Mouse (Mus musculus): Measurements from ENCODE around the gene Nr3c2. TPM values are rescaled to one million over a fixed set of nuclear protein-coding genes. Genes with fewer than 3 reads are reported as not detected.

The Nr3c2 gene
- polyA plus RNA-seq, 1 experiment: 13.0 TPM

GRCm38 (mm10) chr8:77239462-77239861 is 340.2 kb downstream of the Nr3c2 start:
- no peak for TF ChIP-seq POLR2A (IDR thresholded peaks at IDR 0.05; ENCODE audit: extremely low read depth, insufficient read depth, low read length)
- TF ChIP-seq CTCF (IDR thresholded peaks at IDR 0.05; ENCODE audit: extremely low read depth, insufficient read depth, low read length): no peak
- Histone ChIP-seq H3K4me1 (ENCODE audit: control insufficient read depth, insufficient read depth, low read length) (peaks cover 2% of the 10 kb centered on the region), H3K27ac (ENCODE audit: insufficient read depth, low read length) (no peak overlapping the region), H3K4me3 (ENCODE audit: insufficient read depth, low read length) (no peak overlapping the region)

- TF ChIP-seq CTCF (IDR thresholded peaks at IDR 0.05; ENCODE audit: extremely low read depth, insufficient read depth, low read length): no peak
- no peak for TF ChIP-seq POLR2A (IDR thresholded peaks at IDR 0.05; ENCODE audit: extremely low read depth, insufficient read depth, low read length)
- H3K4me1 ChIP-seq (ENCODE audit: control insufficient read depth, insufficient read depth, low read length): peaks cover 2% of the 10 kb centered on the region
- no peak overlapping the region for H3K4me3 ChIP-seq (ENCODE audit: insufficient read depth, low read length)
- H3K27ac ChIP-seq (ENCODE audit: insufficient read depth, low read length): no peak overlapping the region
Measured at GRCm38 (mm10) chr8:77241381-77241780, 342.1 kb downstream of the Nr3c2 start.

GRCm38 (mm10) chr8:77250094-77250493 is 350.9 kb downstream of the Nr3c2 start:
- TF ChIP-seq POLR2A (IDR thresholded peaks at IDR 0.05; ENCODE audit: extremely low read depth, insufficient read depth, low read length) (no peak), CTCF (IDR thresholded peaks at IDR 0.05; ENCODE audit: extremely low read depth, insufficient read depth, low read length) (no peak)
- H3K4me3 ChIP-seq (ENCODE audit: insufficient read depth, low read length): no peak overlapping the region
- no peak overlapping the region for H3K27ac ChIP-seq (ENCODE audit: insufficient read depth, low read length)
- H3K4me1 ChIP-seq (ENCODE audit: control insufficient read depth, insufficient read depth, low read length): no peaks in the 10 kb centered on the region; the same call in 1 of the 2 replicates

GRCm38 (mm10) chr8:77251134-77251533 is 351.9 kb downstream of the Nr3c2 start:
- H3K27ac ChIP-seq (ENCODE audit: insufficient read depth, low read length): no peak overlapping the region
- no peak for TF ChIP-seq CTCF (IDR thresholded peaks at IDR 0.05; ENCODE audit: extremely low read depth, insufficient read depth, low read length)
- no peak for TF ChIP-seq POLR2A (IDR thresholded peaks at IDR 0.05; ENCODE audit: extremely low read depth, insufficient read depth, low read length)

GRCm38 (mm10) chr8:77254466-77254865 is 355.2 kb downstream of the Nr3c2 start:
- H3K27ac ChIP-seq (ENCODE audit: insufficient read depth, low read length): no peak overlapping the region
- no peak overlapping the region for H3K4me3 ChIP-seq (ENCODE audit: insufficient read depth, low read length)
- TF ChIP-seq CTCF (IDR thresholded peaks at IDR 0.05; ENCODE audit: extremely low read depth, insufficient read depth, low read length) (no peak), POLR2A (IDR thresholded peaks at IDR 0.05; ENCODE audit: extremely low read depth, insufficient read depth, low read length) (no peak)
- H3K4me1 ChIP-seq (ENCODE audit: control insufficient read depth, insufficient read depth, low read length): peaks cover 11% of the 10 kb centered on the region

More at GRCm38 (mm10) chr8:77251134-77251533, 351.9 kb downstream of the Nr3c2 start:
- Histone ChIP-seq H3K4me3 (ENCODE audit: insufficient read depth, low read length) (no peak overlapping the region), H3K4me1 (ENCODE audit: control insufficient read depth, insufficient read depth, low read length) (peaks cover 3% of the 10 kb centered on the region)

- Histone ChIP-seq H3K4me3 (ENCODE audit: insufficient read depth, low read length) (no peak overlapping the region), H3K27ac (ENCODE audit: insufficient read depth, low read length) (peak overlapping the region; percentile 71), H3K4me1 (ENCODE audit: control insufficient read depth, insufficient read depth, low read length) (peaks cover 11% of the 10 kb centered on the region)
- TF ChIP-seq POLR2A (IDR thresholded peaks at IDR 0.05; ENCODE audit: extremely low read depth, insufficient read depth, low read length) (no peak), CTCF (IDR thresholded peaks at IDR 0.05; ENCODE audit: extremely low read depth, insufficient read depth, low read length) (no peak)
Measured at GRCm38 (mm10) chr8:77256450-77257084, 357.3 kb downstream of the Nr3c2 start.

GRCm38 (mm10) chr8:77257085-77257451 is 357.8 kb downstream of the Nr3c2 start:
- TF ChIP-seq CTCF (IDR thresholded peaks at IDR 0.05; ENCODE audit: extremely low read depth, insufficient read depth, low read length): no peak
- TF ChIP-seq POLR2A (IDR thresholded peaks at IDR 0.05; ENCODE audit: extremely low read depth, insufficient read depth, low read length): no peak
- H3K4me3 ChIP-seq (ENCODE audit: insufficient read depth, low read length): no peak overlapping the region
- H3K27ac ChIP-seq (ENCODE audit: insufficient read depth, low read length): peak overlapping the region; percentile 71
- peaks cover 11% of the 10 kb centered on the region for H3K4me1 ChIP-seq (ENCODE audit: control insufficient read depth, insufficient read depth, low read length)

GRCm38 (mm10) chr8:77261215-77261614 is 362.0 kb downstream of the Nr3c2 start:
- peaks cover 7% of the 10 kb centered on the region for H3K4me1 ChIP-seq (ENCODE audit: control insufficient read depth, insufficient read depth, low read length)
- TF ChIP-seq POLR2A (IDR thresholded peaks at IDR 0.05; ENCODE audit: extremely low read depth, insufficient read depth, low read length) (no peak), CTCF (IDR thresholded peaks at IDR 0.05; ENCODE audit: extremely low read depth, insufficient read depth, low read length) (no peak)
- no peak overlapping the region for H3K27ac ChIP-seq (ENCODE audit: insufficient read depth, low read length)
- H3K4me3 ChIP-seq (ENCODE audit: insufficient read depth, low read length): no peak overlapping the region

GRCm38 (mm10) chr8:77262216-77263009 is 363.2 kb downstream of the Nr3c2 start:
- H3K4me3 ChIP-seq (ENCODE audit: insufficient read depth, low read length): no peak overlapping the region
- no peak overlapping the region for H3K27ac ChIP-seq (ENCODE audit: insufficient read depth, low read length)
- no peak for TF ChIP-seq CTCF (IDR thresholded peaks at IDR 0.05; ENCODE audit: extremely low read depth, insufficient read depth, low read length)
- TF ChIP-seq POLR2A (IDR thresholded peaks at IDR 0.05; ENCODE audit: extremely low read depth, insufficient read depth, low read length): no peak
- peaks cover 1% of the 10 kb centered on the region; the same call in 1 of the 2 replicates for H3K4me1 ChIP-seq (ENCODE audit: control insufficient read depth, insufficient read depth, low read length)
